Comparison of ENCODE assay signal across 1 mouse cellular context in the genomic region with DNA sequence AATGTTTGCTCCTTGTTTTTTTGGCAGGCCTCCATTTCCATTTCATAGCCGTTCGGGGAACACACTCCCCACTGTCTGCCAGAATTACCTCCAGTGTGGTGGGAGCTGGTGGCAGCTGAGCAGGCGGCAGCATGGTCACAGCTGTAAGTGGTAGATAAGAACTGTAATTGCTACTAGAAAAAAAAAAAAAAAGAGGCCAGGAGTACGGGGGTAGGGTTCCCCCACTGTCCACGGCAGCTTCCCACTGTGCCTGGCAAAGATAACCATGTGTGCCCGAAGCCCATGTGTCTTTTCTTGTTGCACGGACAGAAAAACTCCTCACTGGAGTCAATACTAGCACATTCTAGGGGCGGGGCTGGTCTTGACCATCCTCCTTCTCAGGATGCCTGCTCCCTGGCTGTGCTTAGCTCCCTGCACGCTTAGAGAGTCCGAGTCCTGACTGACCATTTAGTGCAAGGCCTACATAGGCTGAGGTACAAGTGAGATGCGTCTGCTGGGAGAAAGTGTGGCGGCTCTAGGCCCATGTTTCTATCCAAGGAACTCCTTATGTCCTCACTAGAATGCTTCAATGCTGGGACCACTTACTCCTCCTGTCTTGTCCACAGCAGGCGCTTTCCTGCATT.
TF ChIP-seq lines count a peak whose summit lies in the region.

No protein-coding gene starts in this region.

TF ChIP-seq in MEL, 35 proteins besides CTCF, POLR2A, EP300 and RAD21 (continued from another document):
- TF ChIP-seq JUND (IDR thresholded peaks at IDR 0.05; ENCODE audit: low read depth, low read length) (no peak), ZMIZ1 (IDR thresholded peaks at IDR 0.05; ENCODE audit: low read depth, low read length) (no peak), MAZ (IDR thresholded peaks at IDR 0.05; ENCODE audit: low read depth, low read length) (peak; percentile 79; the same call in 1 of the 2 replicates), USF1 (IDR thresholded peaks at IDR 0.05; ENCODE audit: low read depth, low read length) (no peak), HCFC1 (IDR thresholded peaks at IDR 0.05; ENCODE audit: low read depth, low read length) (no peak), GABPA (IDR thresholded peaks at IDR 0.05; ENCODE audit: low read depth, low read length) (no peak), SMC3 (IDR thresholded peaks at IDR 0.05; ENCODE audit: low read depth, low read length) (no peak; the same call in 1 of the 2 replicates), MXI1 (IDR thresholded peaks at IDR 0.05; ENCODE audit: low read depth, low read length) (peak; percentile 93), POLR2AphosphoS2 (IDR thresholded peaks at IDR 0.05; ENCODE audit: low read length) (no peak), MAX (IDR thresholded peaks at IDR 0.05; ENCODE audit: low read length) (peak; percentile 72), BHLHE40 (IDR thresholded peaks at IDR 0.05; ENCODE audit: borderline replicate concordance, low read depth, low read length) (peak; percentile 73; the same call in 1 of the 2 replicates), RCOR1 (IDR thresholded peaks at IDR 0.05; ENCODE audit: low read depth, low read length) (peak; percentile 17; the same call in 1 of the 2 replicates), TAL1 (IDR thresholded peaks at IDR 0.05; ENCODE audit: low read length) (peak; percentile 99), ZC3H11A (IDR thresholded peaks at IDR 0.05; ENCODE audit: low read depth, low read length) (no peak), KAT2A (conservative IDR thresholded peaks at IDR 0.05; ENCODE audit: low read depth, low read length) (no peak), MEF2A (IDR thresholded peaks at IDR 0.05; ENCODE audit: extremely low read depth, insufficient replicate concordance, low read depth, low read length, poor library complexity, severe bottlenecking) (no peak), SIN3A (IDR thresholded peaks at IDR 0.05; ENCODE audit: low read length) (peak; percentile 84), NELFE (IDR thresholded peaks at IDR 0.05; ENCODE audit: low read depth, low read length) (no peak), MYC (IDR thresholded peaks at IDR 0.05; ENCODE audit: low read depth, low read length) (peak; percentile 88), USF2 (IDR thresholded peaks at IDR 0.05; ENCODE audit: borderline replicate concordance in 1 of 2, insufficient read depth in 1 of 2, low read depth in 1 of 2, low read length in 2 of 2) (no peak), E2F4 (IDR thresholded peaks at IDR 0.05; ENCODE audit: borderline replicate concordance, low read depth, low read length) (no peak), ETS1 (IDR thresholded peaks at IDR 0.05; ENCODE audit: low read depth, low read length) (peak; percentile 99), MYB (IDR thresholded peaks at IDR 0.05; ENCODE audit: low read depth, low read length) (peak; percentile 42), TBP (IDR thresholded peaks at IDR 0.05; ENCODE audit: low read depth, low read length) (0 out of 2 replicates have a peak, but pooled peaks have one; percentile 46), ZNF384 (IDR thresholded peaks at IDR 0.05; ENCODE audit: low read depth, low read length) (peak; percentile 99), NRF1 (IDR thresholded peaks at IDR 0.05; ENCODE audit: insufficient read depth, low read depth, low read length, poor library complexity, severe bottlenecking) (no peak), CHD1 (IDR thresholded peaks at IDR 0.05; ENCODE audit: low read depth, low read length) (no peak), MAFK (IDR thresholded peaks at IDR 0.05; ENCODE audit: borderline replicate concordance, low read depth, low read length) (0 out of 2 replicates have a peak, but pooled peaks have one; percentile 50), UBTF (IDR thresholded peaks at IDR 0.05; ENCODE audit: borderline replicate concordance, insufficient read depth, low read depth, low read length) (no peak), POLR2AphosphoS5 (IDR thresholded peaks at IDR 0.05; ENCODE audit: borderline replicate concordance, low read depth, low read length) (no peak), TCF12 (IDR thresholded peaks at IDR 0.05; ENCODE audit: low read depth, low read length) (peak; percentile 95)
